Mouse (Mus musculus): ENCODE data around the gene Dock6. TPM values are rescaled to one million over a fixed set of nuclear protein-coding genes. Genes with fewer than 3 reads are reported as not detected.

Dock6 gene
- polyA plus RNA-seq, 1 experiment from 2014 or later = 17.0 TPM

DNA sequence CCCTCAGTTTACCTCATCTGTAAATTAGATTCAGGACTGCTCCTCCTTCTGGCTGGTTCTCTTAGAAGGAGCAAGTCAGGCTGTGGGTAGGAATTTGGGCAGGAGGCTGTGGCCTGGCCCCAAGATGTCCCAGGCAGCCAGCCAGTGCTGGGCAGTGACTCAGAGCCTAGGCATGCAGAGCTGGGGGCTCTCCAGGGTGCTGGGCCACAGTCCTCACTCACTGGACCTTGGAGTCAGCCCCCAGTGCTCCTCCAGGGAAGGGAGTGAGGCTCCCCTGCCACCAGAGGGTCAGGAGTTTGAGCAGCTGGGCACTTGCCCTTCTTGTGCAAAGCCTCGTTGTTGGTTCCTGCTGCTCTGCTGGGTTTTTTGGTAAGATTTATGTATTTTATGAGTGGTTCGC lies 98.4 kb downstream of the Dock6 start:
- Histone ChIP-seq H3K4me3 (replicated peaks) (no peak overlapping the region), H3K9me3 (no peaks in the 10 kb centered on the region), H3K4me2 (replicated peaks) (no peak overlapping the region), H3K27ac (no peak overlapping the region), H3K27me3 (no peaks in the 10 kb centered on the region), H3K4me1 (replicated peaks) (peaks cover 4% of the 10 kb centered on the region), H3K9ac (replicated peaks) (no peak overlapping the region), H3K36me3 (peaks cover 9% of the 10 kb centered on the region)
- 87% methylated on average over 2 of the region's 2 CpGs for WGBS
- no peak for ATAC-seq

DNA sequence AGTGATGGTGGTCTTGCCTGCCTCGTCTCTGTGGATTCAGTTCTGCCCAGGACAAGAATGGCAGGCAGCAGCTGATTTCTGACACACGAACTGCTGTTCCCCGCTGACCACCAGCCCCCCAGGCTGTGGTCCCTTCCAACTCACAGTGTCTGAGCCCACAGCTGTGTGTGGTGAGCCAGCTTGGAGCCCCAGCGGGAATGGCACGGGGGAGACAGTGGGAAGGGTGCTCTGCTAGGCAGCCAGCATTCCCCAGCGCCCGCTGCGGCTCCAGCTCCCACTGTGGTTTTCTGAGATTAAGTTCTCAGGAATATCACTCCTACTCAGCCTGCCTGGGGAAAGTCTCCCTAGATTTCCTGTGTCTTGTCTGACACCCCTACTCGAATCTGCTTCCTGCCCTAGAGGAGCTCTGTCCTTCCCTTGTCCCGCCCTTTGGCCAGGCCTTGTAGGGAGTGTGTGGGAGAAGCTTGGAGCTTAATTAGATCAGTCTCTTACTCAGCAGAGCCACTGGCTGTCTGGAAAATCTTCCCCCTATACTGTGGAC lies 100.1 kb downstream of the Dock6 start:
- H3K27me3 ChIP-seq = no peaks in the 10 kb centered on the region
- H3K4me2 ChIP-seq (replicated peaks) = no peak overlapping the region
- H3K4me3 ChIP-seq (replicated peaks) = no peak overlapping the region
- 70% methylated on average over 10 of the region's 10 CpGs for WGBS
- no peak overlapping the region for H3K27ac ChIP-seq
- no peaks in the 10 kb centered on the region for H3K9me3 ChIP-seq
- peaks cover 26% of the 10 kb centered on the region for H3K36me3 ChIP-seq
- no peak for ATAC-seq
- no peaks in the 10 kb centered on the region for H3K4me1 ChIP-seq (replicated peaks)
- H3K9ac ChIP-seq (replicated peaks) = no peak overlapping the region

DNA sequence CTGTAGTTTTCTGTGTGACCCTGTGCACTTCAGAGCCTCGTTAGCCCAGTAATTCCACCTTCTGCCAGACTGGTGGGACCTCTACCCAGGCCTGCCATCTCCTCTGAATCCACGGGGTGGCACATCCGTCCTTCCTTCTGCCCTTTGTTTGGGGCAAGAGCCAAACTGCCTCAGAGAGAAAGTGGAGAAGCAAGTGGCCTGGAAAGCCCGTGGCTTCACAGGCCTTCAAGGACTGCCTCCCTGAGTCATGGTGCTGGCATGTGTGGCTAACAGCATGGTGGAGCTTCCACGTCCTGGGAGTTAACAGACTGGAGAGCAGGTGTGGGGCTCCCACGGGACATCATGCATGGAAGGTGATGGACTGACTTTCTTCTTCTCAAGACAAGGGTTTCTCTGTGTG lies 101.1 kb downstream of the Dock6 start:
- ATAC-seq = no peak
- no peak overlapping the region for H3K27ac ChIP-seq
- no peak overlapping the region for H3K4me3 ChIP-seq (replicated peaks)
- no peaks in the 10 kb centered on the region for H3K4me1 ChIP-seq (replicated peaks)
- 74% methylated on average over 6 of the region's 6 CpGs for WGBS
- no peak overlapping the region for H3K9ac ChIP-seq (replicated peaks)
- H3K27me3 ChIP-seq = no peaks in the 10 kb centered on the region
- H3K9me3 ChIP-seq = no peaks in the 10 kb centered on the region
- peaks cover 36% of the 10 kb centered on the region for H3K36me3 ChIP-seq
- H3K4me2 ChIP-seq (replicated peaks) = no peak overlapping the region

DNA sequence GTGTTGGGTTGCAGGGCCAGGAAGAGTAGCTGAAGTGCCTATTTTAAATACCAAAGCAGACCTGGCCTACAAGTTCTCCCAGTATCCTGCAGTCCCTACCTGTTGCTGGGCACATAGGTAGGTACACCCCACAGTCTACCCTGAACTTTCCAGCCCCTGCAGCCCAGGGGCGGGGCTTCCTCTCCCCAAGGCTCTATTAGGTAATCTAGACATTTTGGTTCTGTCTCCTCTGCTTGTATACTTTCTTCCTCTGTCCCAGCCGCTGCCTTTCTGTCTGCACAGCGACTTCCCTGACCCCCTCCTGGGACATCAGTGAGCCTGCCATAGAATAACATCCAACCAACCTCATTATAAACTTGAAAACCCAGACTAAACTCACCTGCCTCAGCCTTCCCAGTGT lies 102.1 kb downstream of the Dock6 start:
- Histone ChIP-seq H3K27me3 (no peaks in the 10 kb centered on the region), H3K4me1 (replicated peaks) (no peaks in the 10 kb centered on the region), H3K27ac (no peak overlapping the region), H3K9me3 (no peaks in the 10 kb centered on the region), H3K4me3 (replicated peaks) (no peak overlapping the region), H3K36me3 (peaks cover 45% of the 10 kb centered on the region), H3K9ac (replicated peaks) (no peak overlapping the region), H3K4me2 (replicated peaks) (no peak overlapping the region)
- ATAC-seq = no peak
- WGBS = 80% methylated on average over 3 of the region's 3 CpGs

Small RNAs within 50 kb of the gene (microRNA-seq; reads per million reads assigned to microRNA genes)
- 4.7 reads per million, percentile 19 among the genes with 10 or more reads in this experiment for gene Mir7083

Other genes starting within 250 kb of the Dock6 start
- 172 and 183 TPM in 2 replicates for gene Smarca4, start 236.5 kb downstream of the Dock6 start, polyA plus RNA-seq (2015; fragmentation: Nextera tagmentation; extraction: Ambion mirVana)
- gene Ldlr, start 129.2 kb downstream of the Dock6 start, polyA plus RNA-seq (2015; fragmentation: Nextera tagmentation; extraction: Ambion mirVana) = 18.7 and 20.6 TPM in 2 replicates
- 36.2 and 44.6 TPM in 2 replicates for gene Spc24, start 92.3 kb downstream of the Dock6 start, polyA plus RNA-seq (2015; fragmentation: Nextera tagmentation; extraction: Ambion mirVana)
- 3.3 and 4.3 TPM in 2 replicates for gene Kank2, start 53.9 kb downstream of the Dock6 start, polyA plus RNA-seq (2015; fragmentation: Nextera tagmentation; extraction: Ambion mirVana)
- 0.24 and 0.43 TPM in 2 replicates for gene Angptl8, start 17.1 kb downstream of the Dock6 start, polyA plus RNA-seq (2015; fragmentation: Nextera tagmentation; extraction: Ambion mirVana)
- 10.8 and 11.4 TPM in 2 replicates for gene Rab3d, start 65.6 kb upstream of the Dock6 start, polyA plus RNA-seq (2015; fragmentation: Nextera tagmentation; extraction: Ambion mirVana)
- 7.1 and 10.3 TPM in 2 replicates for gene Ccdc159, start 74.8 kb upstream of the Dock6 start, polyA plus RNA-seq (2015; fragmentation: Nextera tagmentation; extraction: Ambion mirVana)
- gene Tmem205, start 74.9 kb upstream of the Dock6 start, polyA plus RNA-seq (2015; fragmentation: Nextera tagmentation; extraction: Ambion mirVana) = 41.1 and 42.0 TPM in 2 replicates
- 65.8 and 72.0 TPM in 2 replicates for gene Plppr2, start 84.4 kb upstream of the Dock6 start, polyA plus RNA-seq (2015; fragmentation: Nextera tagmentation; extraction: Ambion mirVana)
- 9.8 and 12.6 TPM in 2 replicates for gene Swsap1, start 103.1 kb upstream of the Dock6 start, polyA plus RNA-seq (2015; fragmentation: Nextera tagmentation; extraction: Ambion mirVana)
- 1.4 and 2.5 TPM in 2 replicates for gene Epor, start 110.9 kb upstream of the Dock6 start, polyA plus RNA-seq (2015; fragmentation: Nextera tagmentation; extraction: Ambion mirVana)
- gene Rgl3, start 136.8 kb upstream of the Dock6 start, polyA plus RNA-seq (2015; fragmentation: Nextera tagmentation; extraction: Ambion mirVana) = 1.0 and 1.4 TPM in 2 replicates
- 3.9 and 4.9 TPM in 2 replicates for gene Ccdc151, start 150.0 kb upstream of the Dock6 start, polyA plus RNA-seq (2015; fragmentation: Nextera tagmentation; extraction: Ambion mirVana)
- gene Prkcsh, start 150.2 kb upstream of the Dock6 start, polyA plus RNA-seq (2015; fragmentation: Nextera tagmentation; extraction: Ambion mirVana) = 94.7 and 99.3 TPM in 2 replicates
- 84.4 and 89.4 TPM in 2 replicates for gene Elavl3, start 199.4 kb upstream of the Dock6 start, polyA plus RNA-seq (2015; fragmentation: Nextera tagmentation; extraction: Ambion mirVana)
- not detected in 2 replicates for gene Gm49318, start 218.6 kb upstream of the Dock6 start, polyA plus RNA-seq (2015; fragmentation: Nextera tagmentation; extraction: Ambion mirVana)
- gene Zfp653, start 218.7 kb upstream of the Dock6 start, polyA plus RNA-seq (2015; fragmentation: Nextera tagmentation; extraction: Ambion mirVana) = 17.7 and 19.8 TPM in 2 replicates
- 44.3 and 50.3 TPM in 2 replicates for gene Ecsit, start 232.8 kb upstream of the Dock6 start, polyA plus RNA-seq (2015; fragmentation: Nextera tagmentation; extraction: Ambion mirVana)
- gene Cnn1, start 246.6 kb upstream of the Dock6 start, polyA plus RNA-seq (2015; fragmentation: Nextera tagmentation; extraction: Ambion mirVana) = 1.7 and 2.0 TPM in 2 replicates